Mouse (Mus musculus) brown adipose tissue, adult 24 weeks (tissue): ENCODE measurements around the gene Ccdc122. TPM values are rescaled to one million over a fixed set of nuclear protein-coding genes. Genes with fewer than 3 reads are reported as not detected.
"Not testable (repeated sequence)": the region's sequence is repeated elsewhere in the genome, so short reads cannot be mapped to it uniquely, and the experiment has no call there.

Experiments
- H3K27ac ChIP-seq: fragments of 200-500 bp; replicated peaks from 2 replicates; pipeline ENCODE4 v1.5.1; 2012; ENCODE audit warnings: low read depth, mild to moderate bottlenecking, low read length
- H3K4me1 ChIP-seq: fragments of 200-500 bp; 2 replicates; pipeline ENCODE4 v1.6.1; 2012; ENCODE audit warnings: low read length, mixed read lengths; ENCODE audit not compliant: control insufficient read depth, insufficient read depth, insufficient read length
- H3K4me3 ChIP-seq: fragments of 200-500 bp; 2 replicates; pipeline ENCODE4 v1.5.1; 2012; ENCODE audit warnings: low read depth, mild to moderate bottlenecking, low read length, moderate library complexity; ENCODE audit not compliant: insufficient read depth
- polyA plus RNA-seq: library from polyadenylated mRNA; stranded (reverse); fragments of >200 nt; gene quantifications from 2 replicates; pipeline ENCODE4 v1.2.4, GENCODE M21; 2012; ENCODE audit not compliant: missing spikeins, insufficient read depth, insufficient read length

The Ccdc122 gene
- 6.1 and 16.3 TPM in 2 replicates for polyA plus RNA-seq

DNA sequence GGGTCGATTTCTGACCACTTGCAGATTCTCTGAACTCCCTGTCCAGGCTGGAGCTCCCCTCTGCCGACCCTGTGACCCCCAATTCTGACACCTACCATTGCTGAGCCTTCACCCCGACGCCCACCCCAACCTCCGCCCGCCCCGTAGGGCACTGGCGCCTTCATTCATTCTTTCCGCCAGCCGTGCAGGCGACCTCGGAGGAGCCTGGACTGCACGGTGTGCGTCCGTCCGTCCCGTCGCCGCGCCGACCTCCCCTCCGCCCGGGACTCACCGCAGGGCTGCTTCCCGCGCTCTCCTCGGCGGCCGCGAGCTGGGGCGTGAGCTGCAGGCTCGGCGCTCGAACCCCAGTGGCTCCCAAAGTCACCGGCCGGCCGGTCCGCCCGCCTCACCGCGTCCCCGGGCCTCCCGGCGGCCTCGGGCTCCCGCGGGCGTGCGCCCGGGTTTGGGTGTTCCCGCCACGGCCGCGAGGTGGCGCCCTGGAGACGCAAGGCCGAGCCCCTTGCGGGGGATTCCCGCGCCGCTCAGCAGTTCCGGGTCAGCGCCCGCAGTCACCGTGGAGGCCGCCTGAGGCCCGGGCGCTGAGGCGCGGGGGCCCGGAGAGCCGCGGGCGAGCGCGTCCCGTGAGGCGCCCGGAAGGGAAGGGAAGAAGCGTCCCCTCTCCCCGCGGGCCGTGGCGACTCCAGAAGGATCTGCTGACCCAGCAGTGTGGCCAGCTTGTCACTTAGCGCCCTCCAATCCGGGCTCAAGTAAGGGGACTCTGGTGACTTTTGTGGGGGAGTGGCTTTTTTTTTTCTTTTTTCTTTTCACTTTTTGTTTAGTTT, at the start of gene Ccdc122, which contains the start of gene Lacc1:
Gene Ccdc122 (plus strand): TSS at position 547 of the 821 bp plus-strand sequence.
Gene Lacc1 (minus strand): TSS at position 679 of the 821 bp plus-strand sequence.
- H3K4me1 ChIP-seq, result no peaks in the 10 kb centered on the region
- peak within 1 kb of the TSS; percentile 97 for H3K4me3 ChIP-seq
- peak within 1 kb of the TSS; percentile 67 for H3K27ac ChIP-seq

DNA sequence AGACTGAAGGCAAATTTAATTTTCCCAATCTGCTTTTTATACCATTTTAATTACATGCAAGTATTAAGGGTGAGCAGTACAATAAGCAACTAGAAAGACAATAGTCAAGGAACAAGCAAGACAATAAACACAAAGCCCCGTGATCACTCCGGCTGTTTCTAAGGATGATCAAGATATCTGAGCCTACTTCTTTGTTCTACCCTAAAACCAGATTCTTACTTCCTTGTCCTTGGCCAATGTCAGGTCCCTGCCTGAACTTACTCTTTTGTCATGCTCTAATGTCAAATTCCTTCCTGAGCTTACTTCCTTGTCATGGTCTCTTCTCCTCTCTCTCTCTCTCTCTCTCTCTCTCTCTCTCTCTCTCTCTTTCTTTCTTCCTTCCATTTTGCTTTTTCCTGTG, 46.2 kb upstream of the Ccdc122 start:
- H3K27ac ChIP-seq, H3K4me3 ChIP-seq, H3K4me1 ChIP-seq: not testable (repeated sequence)

DNA sequence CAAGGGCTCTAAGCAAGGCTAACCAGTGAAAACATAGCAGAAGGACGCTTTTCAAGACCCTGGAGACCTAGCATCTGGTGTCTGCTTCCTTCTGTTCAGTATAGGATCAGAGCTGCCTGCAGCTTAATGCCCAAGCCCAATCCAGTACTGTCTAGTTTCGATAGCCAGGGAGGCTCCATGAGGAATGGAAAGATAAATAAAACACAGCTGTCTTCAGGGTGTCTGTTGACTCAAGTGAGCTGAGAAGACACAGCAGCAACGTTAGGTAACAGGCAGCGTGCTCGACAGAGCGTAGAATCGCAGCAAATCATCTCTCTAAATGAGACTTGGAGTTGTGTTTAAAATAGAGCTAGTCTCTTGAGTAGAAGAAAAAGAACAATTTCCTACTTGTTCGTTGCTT, 31.8 kb upstream of the Ccdc122 start:
- no peaks in the 10 kb centered on the region for H3K4me1 ChIP-seq
- no peak overlapping the region for H3K27ac ChIP-seq
- no peak overlapping the region for H3K4me3 ChIP-seq

DNA sequence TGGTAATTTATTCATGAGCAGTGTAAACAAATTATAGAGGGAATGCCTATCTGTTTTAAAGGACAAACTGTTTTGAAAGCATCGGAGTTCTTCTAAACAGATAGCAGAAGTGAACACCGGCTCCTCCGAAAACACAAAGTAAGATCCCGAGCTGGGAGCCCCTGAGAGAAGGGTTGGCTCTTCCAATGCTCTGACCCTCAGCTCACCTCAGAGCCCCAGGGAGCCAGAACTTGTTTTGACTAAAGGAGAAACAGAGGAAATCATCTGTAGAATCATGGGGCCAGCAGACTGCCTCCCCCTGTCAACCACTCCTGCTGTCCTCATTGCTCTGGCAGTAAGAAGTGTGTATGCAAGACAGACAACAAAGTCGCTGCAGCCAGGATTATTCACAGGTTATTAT, 31.0 kb upstream of the Ccdc122 start:
- no peak overlapping the region for H3K27ac ChIP-seq
- no peak overlapping the region for H3K4me3 ChIP-seq
- H3K4me1 ChIP-seq, result no peaks in the 10 kb centered on the region

DNA sequence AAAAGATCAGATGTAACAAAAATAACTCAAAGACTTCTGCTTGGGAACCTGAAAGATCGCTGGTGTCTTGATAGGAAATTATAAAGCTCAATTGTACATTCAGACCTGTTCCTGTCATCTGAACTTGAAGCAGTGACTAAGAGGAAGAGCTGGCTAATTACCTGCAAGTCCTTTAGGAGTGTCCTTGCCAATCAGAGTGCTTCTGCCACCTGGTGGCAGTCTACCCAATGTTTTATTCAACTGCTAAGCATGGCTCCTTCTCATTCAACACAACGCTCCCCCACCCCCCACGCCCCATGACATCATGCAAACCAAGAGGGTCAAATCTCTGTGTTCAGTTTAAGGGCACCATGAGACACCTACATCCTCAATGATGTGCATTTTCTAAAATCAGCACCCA, 28.3 kb upstream of the Ccdc122 start:
- Histone ChIP-seq H3K4me1 (no peaks in the 10 kb centered on the region), H3K27ac (no peak overlapping the region), H3K4me3 (no peak overlapping the region)

DNA sequence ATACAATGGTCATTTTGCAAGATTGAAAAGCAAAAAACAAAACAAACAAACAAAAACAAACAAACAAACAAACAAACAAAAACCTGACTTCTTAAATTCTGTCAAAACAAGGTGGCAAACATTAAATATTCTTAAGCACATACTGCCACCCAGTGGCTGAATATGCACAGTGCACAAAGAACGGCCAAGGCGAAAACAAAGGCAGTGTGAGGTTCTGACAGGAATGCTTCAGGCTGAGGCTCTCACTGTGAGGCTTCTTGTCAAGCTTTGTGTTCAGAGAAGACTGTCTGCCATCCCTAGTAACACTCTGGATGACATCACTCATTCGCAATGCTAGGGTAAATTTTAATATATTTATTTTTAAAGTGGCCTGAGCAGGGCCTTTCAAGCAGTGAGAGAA, 24.8 kb upstream of the Ccdc122 start:
- H3K4me3 ChIP-seq, result no peak overlapping the region
- H3K4me1 ChIP-seq, result no peaks in the 10 kb centered on the region
- no peak overlapping the region for H3K27ac ChIP-seq

DNA sequence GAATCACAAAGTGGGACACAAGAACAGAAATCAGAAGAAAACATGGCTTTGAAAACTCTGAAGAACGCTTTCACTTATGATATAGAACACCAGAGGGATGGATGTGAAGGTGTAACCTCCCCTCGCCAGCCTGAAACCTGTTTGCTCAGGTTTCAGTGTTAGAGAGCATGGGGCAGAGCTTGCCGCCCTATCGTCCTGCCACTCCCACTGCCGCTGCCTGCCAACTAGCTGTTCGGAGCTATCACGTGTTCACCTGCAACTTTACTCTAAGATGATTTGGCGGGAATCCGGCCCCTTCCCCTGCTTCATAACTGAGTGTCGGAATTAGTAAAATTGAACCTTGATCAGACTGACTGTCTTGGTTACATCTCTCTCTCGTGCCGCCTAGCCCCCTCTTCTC, 19.8 kb upstream of the Ccdc122 start:
- H3K27ac ChIP-seq, H3K4me3 ChIP-seq, H3K4me1 ChIP-seq: not testable (repeated sequence)

DNA sequence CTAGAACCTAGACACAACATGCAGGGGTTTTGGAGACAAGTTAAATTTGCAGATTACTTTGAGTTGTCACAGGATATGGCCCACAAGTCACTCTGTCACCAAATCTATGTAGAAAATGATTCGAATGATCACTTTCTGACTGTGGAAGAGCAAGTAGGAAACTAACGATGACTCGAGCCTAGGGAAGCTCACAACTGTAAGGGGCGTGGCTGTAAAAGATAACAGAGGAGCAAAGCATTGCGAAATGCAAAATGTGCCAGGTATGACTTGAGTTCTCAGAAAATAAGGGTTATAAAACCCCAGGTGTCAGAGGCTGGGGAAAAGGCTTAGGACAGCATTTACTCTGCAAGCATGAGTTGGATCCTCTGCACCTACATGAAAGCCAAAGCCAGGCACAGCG, 19.4 kb upstream of the Ccdc122 start:
- H3K4me1 ChIP-seq, result no peaks in the 10 kb centered on the region
- H3K4me3 ChIP-seq, result no peak overlapping the region
- no peak overlapping the region for H3K27ac ChIP-seq

DNA sequence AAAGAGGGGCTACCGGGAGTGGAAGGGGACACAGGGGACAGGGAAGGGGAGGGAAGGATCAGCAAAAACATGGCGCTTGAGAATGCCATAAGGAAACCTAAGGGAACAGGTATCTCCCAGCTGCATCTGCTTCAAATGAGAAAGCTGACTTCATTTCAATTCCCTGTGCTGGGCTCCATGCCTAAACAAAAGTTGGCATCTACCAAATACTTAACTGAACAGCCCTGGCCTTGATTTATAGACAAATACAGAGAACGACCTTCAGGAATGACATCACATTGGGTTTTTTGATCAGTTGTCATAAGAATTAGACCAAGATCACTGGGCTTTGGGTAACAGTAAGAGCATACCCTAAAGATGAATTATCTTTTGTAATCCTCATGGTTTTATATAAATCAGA, 12.1 kb upstream of the Ccdc122 start:
- H3K4me1 ChIP-seq, result no peaks in the 10 kb centered on the region
- H3K4me3 ChIP-seq, result no peak overlapping the region
- no peak overlapping the region for H3K27ac ChIP-seq

DNA sequence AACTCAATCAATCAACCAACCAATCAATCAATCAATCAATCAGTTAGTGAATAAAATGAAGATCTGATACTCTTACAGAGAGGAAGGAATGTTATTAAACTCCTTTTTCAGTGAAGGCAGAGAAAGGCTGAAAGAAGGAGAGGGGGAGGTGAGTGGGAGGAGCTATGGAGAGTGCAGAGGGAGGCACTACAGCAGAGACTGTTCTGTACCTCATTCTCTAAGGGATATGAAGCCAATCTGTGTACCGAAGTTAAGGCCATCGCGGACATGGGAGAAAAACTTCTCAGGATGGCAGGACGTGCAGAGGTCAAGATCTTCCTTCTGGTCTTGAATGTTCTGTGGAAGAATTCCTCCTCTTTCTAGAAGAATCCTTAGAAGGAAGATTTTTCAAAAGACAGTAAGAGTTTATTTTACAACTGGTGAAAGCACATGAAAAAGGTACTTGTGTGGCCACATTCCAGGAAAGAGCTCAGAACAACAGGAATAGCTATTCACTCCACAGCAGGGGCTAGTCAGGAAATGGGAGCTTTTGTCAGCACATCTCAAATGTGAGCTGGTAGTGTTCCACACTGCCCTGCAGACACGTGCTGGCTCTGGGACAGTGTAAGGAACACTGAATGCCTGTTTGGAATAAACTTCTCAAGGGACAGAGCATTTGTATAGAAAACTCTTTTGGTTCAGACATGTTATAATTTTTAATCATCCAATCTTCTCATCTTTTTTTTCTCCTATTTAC, 7.1 kb upstream of the Ccdc122 start:
- Histone ChIP-seq H3K4me3 (no peak overlapping the region), H3K4me1 (no peaks in the 10 kb centered on the region), H3K27ac (no peak overlapping the region)

DNA sequence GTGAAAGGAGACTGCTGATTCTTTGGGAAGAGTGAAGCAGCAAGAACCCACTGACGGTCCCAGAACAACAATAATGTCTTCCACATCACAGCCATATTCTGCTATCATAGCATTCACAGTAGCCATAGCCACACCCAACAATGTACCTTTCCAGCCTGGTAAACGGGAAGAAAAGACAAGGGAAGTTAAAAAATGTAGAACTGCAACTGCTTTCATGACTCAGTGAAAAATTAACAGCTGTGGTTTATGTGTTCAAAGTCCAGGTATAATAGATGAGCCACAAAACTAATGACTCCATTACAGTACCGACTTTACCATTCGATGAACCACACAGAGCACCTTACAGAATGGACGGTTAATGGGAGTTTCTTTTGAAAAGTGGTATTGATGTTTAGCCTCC, 5.8 kb upstream of the Ccdc122 start:
- Histone ChIP-seq H3K27ac (no peak overlapping the region), H3K4me3 (no peak overlapping the region), H3K4me1 (no peaks in the 10 kb centered on the region)

DNA sequence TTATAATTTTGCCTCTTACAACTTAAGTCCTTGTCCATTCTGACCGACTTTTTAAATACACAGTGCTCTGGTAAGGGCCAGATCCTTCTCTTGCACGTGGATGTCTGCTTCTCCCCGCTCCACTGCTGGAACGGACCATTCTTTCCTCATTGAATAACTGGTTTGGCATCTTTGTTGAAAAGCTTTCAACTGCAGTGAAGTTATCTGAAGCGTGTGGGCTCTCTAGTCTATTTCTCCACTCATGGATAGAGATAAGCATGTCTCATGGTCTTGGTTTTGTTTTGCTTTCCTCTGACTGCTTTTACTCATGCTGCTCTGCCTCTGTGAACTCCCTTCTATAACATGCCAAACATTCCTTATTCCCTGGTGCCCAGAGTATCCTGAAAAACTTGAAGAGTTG, 4.1 kb upstream of the Ccdc122 start:
- no peak overlapping the region for H3K27ac ChIP-seq
- H3K4me3 ChIP-seq, result no peak overlapping the region
- H3K4me1 ChIP-seq, result no peaks in the 10 kb centered on the region

DNA sequence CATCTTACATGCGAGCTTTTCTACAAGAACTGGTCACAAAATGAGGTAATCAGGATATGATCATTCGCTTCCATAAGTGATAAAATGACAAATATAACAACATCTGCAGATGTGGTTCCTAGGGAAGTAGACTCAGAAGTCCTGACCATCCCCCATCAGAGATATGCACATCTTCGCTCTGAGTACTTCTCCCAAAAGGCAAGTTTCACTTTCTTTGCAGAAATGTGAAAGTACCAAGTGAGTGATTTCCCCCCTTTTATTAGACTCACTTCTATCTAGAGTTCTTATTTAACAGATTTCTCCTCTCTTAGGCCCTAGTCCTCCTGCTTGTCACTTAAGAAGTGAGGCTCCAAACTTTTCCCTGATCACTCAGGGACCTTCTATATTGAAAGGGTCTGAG, 3.2 kb upstream of the Ccdc122 start:
- H3K27ac ChIP-seq, result no peak overlapping the region; the same call in 1 of the 2 replicates
- H3K4me3 ChIP-seq, result no peak overlapping the region
- H3K4me1 ChIP-seq, result no peaks in the 10 kb centered on the region

DNA sequence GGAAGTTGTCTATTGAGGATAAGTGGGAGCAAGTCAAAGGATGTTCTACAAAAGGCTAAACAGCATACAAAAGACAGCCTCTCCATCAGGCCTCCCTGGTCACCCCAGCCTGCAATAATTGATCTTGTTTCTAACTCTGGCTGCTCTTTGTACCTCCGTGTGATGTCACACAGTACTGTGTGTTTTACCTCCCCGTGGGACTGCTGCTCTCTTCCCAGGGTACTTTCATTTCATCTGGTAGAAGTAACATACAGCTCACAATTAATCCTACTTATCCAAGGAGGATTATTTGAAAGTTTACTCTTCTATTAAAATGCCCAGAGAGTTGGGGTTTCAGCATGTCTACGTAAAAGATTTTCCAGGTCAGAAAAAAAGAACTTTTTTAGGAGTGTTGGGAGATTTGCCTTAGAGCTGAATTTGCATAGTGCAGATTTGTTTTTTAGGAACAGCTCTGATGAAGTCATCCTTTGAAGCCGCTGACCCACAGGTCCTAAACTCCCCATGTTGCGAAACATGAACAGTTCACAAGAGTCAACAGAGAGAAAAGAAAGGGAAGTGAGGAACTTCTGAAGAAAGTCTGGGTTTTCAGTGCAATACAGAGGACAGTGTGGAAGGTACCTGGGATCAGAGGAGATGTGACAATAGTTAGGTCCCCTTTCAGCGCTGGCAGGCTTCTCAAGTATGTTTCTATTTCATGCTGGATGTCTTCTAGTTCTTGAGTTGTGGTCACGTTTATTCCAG, 2.2 kb upstream of the Ccdc122 start:
- peak overlapping the region; percentile 19; the same call in 1 of the 2 replicates for H3K27ac ChIP-seq
- no peaks in the 10 kb centered on the region for H3K4me1 ChIP-seq
- H3K4me3 ChIP-seq, result no peak overlapping the region

DNA sequence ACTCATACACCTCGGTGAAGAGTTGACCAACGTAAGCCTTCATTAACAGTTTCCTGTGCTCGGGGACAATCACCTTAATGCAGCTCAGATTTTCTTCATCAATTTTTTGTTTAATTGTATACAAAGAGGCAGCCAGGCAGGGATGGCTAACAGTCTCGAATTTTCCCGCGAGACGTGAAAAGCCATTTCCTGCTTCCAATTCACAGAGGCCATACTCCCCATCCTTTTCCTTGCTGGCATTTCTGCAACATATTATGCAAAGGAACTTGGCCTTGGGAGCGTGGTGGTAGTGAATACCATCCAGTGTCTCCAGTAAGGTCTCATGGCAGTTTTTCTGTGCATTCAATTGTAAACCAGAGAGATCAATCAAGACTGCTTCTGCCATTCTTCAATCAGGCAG, 1.6 kb upstream of the Ccdc122 start:
- H3K4me1 ChIP-seq, result no peaks in the 10 kb centered on the region
- no peak overlapping the region for H3K4me3 ChIP-seq
- H3K27ac ChIP-seq, result peak overlapping the region; percentile 19
